Mouse (Mus musculus) spleen, postnatal 14 days (tissue): ENCODE results near the gene Rcn3.

ENCODE experiments used
- DNase-seq, 2 experiments: peaks; one replicate each; pipeline ENCODE4 v3.0.0; 2021 to 2022; ENCODE audit warnings: low spot score in 2 of 2

The Rcn3 gene

GRCm38 (mm10) chr7:45048923-45049657 is 42.9 kb downstream of the Rcn3 start:
- no peak for DNase-seq

GRCm38 (mm10) chr7:45048001-45048890 is 43.8 kb downstream of the Rcn3 start:
- DNase-seq, result no peak

GRCm38 (mm10) chr7:45047491-45047890 is 44.5 kb downstream of the Rcn3 start:
- DNase-seq, result no peak

GRCm38 (mm10) chr7:45046853-45047350 is 45.1 kb downstream of the Rcn3 start:
- no peak for DNase-seq

GRCm38 (mm10) chr7:45045741-45046140 is 46.3 kb downstream of the Rcn3 start:
- no peak for DNase-seq

- DNase-seq, result no peak
These were observed 48.7 kb downstream of the Rcn3 start for GRCm38 (mm10) chr7:45043307-45043706.

- DNase-seq, result no peak
These were observed 51.2 kb downstream of the Rcn3 start for GRCm38 (mm10) chr7:45040851-45041250.

GRCm38 (mm10) chr7:45038411-45038810 is 53.6 kb downstream of the Rcn3 start:
- no peak for DNase-seq

- DNase-seq, result peak; percentile 59 to 75
These were observed 54.2 kb downstream of the Rcn3 start for GRCm38 (mm10) chr7:45037720-45038361.

GRCm38 (mm10) chr7:45036702-45037101 is 55.3 kb downstream of the Rcn3 start:
- no peak for DNase-seq

GRCm38 (mm10) chr7:45035631-45036030 is 56.4 kb downstream of the Rcn3 start:
- DNase-seq, result no peak

- no peak for DNase-seq
These were observed 58.2 kb downstream of the Rcn3 start for GRCm38 (mm10) chr7:45033722-45034359.
